ENCODE assay signal across 20 mouse cellular contexts in the genomic region with DNA sequence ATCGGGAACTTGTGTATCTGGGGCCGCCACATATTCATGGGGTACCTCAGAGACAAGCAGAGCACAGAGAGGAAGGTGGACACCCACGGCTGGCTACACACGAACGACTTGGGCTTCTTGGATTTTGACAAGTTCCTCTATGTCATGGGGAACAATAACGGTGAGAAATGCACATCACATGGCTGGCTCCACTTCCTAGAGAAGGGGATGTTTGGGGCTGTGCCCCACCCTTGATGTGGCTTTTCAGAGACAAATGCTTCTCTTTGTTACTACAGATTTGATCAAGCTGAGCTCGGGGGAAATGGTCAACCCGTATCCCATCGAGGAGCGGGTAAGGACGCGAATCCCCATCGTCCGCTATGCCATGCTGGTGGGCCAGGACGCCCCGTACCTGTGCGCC. TPM values are rescaled to one million over a fixed set of nuclear protein-coding genes. Genes with fewer than 3 reads are reported as not detected.
A peak's percentile ranks its signal among the peaks of the same experiment; 100 is the strongest.
DNase-seq lines count a peak whose midpoint lies in the region; ATAC-seq lines count a peak whose summit lies in the region.
"Had no signal": no experiment of that assay in that cellular context is flagged by ENCODE, and none has a peak within 500 bp of the region (broad histone marks: within the 10 kb centered on the region; RNA-seq: fewer than 3 reads in every experiment).

No protein-coding gene starts in this region.

- no peak overlapping the region for H3K27ac ChIP-seq in forebrain, embryonic 15.5 days (replicated peaks)
- H3K27ac ChIP-seq in forebrain, embryonic 12.5 days: no peak overlapping the region
- H3K27ac ChIP-seq: forebrain, embryonic 13.5 days; hindbrain, embryonic 10.5 days; limb, embryonic 15.5 days; midbrain, embryonic 12.5 days; stomach, postnatal 0 days had no signal

- H3K27me3 ChIP-seq in forebrain, embryonic 15.5 days: no peaks in the 10 kb centered on the region
- no peaks in the 10 kb centered on the region for H3K27me3 ChIP-seq in forebrain, embryonic 12.5 days
- H3K27me3 ChIP-seq: forebrain, embryonic 13.5 days; heart, embryonic 12.5 days; limb, embryonic 15.5 days; midbrain, embryonic 12.5 days had no signal

- H3K9me3 ChIP-seq in forebrain, embryonic 15.5 days: no peaks in the 10 kb centered on the region; the same call in 1 of the 2 replicates
- no peaks in the 10 kb centered on the region for H3K9me3 ChIP-seq in forebrain, embryonic 12.5 days
- H3K9me3 ChIP-seq: limb, embryonic 15.5 days had no signal

- peaks cover 5% of the 10 kb centered on the region for H3K36me3 ChIP-seq in forebrain, embryonic 15.5 days
- peaks cover 12% of the 10 kb centered on the region for H3K36me3 ChIP-seq in forebrain, embryonic 12.5 days (replicated peaks)

- no peak overlapping the region for H3K4me3 ChIP-seq in forebrain, embryonic 15.5 days
- H3K4me3 ChIP-seq in forebrain, embryonic 12.5 days (replicated peaks): no peak overlapping the region
- H3K4me3 ChIP-seq: forebrain, embryonic 13.5 days; heart, embryonic 12.5 days; hindbrain, embryonic 10.5 days; limb, embryonic 15.5 days; midbrain, embryonic 12.5 days had no signal

- 93% methylated on average over 17 of the region's 17 CpGs for WGBS in forebrain, embryonic 15.5 days
- 93% methylated on average over 17 of the region's 17 CpGs for WGBS in forebrain, embryonic 12.5 days

- peak; percentile 24 for DNase-seq in thymus, postnatal 0 days (ENCODE audit: low spot score)
- DNase-seq in thymus, postnatal 4 days: no peak
- DNase-seq in naive thymus-derived CD4-positive, alpha-beta T cell, adult 2 months (ENCODE audit: low read depth): peak; percentile 72
- DNase-seq in gastrocnemius, adult 8-10 months (ENCODE audit: low spot score in 2 of 2): no peak
- DNase-seq in adrenal gland, postnatal 14 days: no peak
- DNase-seq: kidney, adult 9 months had no signal

- H3K4me1 ChIP-seq in forebrain, embryonic 15.5 days: no peaks in the 10 kb centered on the region
- no peaks in the 10 kb centered on the region for H3K4me1 ChIP-seq in forebrain, embryonic 12.5 days
- H3K4me1 ChIP-seq: forebrain, embryonic 13.5 days; limb, embryonic 15.5 days; midbrain, embryonic 12.5 days had no signal

- 0 out of 2 replicates have a peak, but pooled peaks have one; percentile 42 for ATAC-seq in forebrain, embryonic 15.5 days (replicated peaks)
- ATAC-seq in forebrain, embryonic 12.5 days (ENCODE audit: low FRiP score): no peak
- peak; percentile 46 for ATAC-seq in activated CD4-positive, CD25-positive, alpha-beta regulatory T cell, adult 4 months
- ATAC-seq: forebrain, embryonic 13.5 days had no signal

- no peak overlapping the region for H3K9ac ChIP-seq in forebrain, embryonic 15.5 days (replicated peaks)
- no peak overlapping the region for H3K9ac ChIP-seq in forebrain, embryonic 12.5 days
- H3K9ac ChIP-seq: forebrain, embryonic 13.5 days; heart, embryonic 12.5 days; limb, embryonic 15.5 days; midbrain, embryonic 12.5 days had no signal

- no peak overlapping the region for H3K4me2 ChIP-seq in forebrain, embryonic 15.5 days (replicated peaks)
- no peak overlapping the region for H3K4me2 ChIP-seq in forebrain, embryonic 12.5 days
- H3K4me2 ChIP-seq: forebrain, embryonic 13.5 days; heart, embryonic 12.5 days; limb, embryonic 15.5 days; midbrain, embryonic 12.5 days had no signal

RNA-seq across cellular contexts. Expression of a gene that starts 9.5 kb away (rescaled TPM):
- 0.43 and 0.50 TPM in 2 replicates for polyA plus RNA-seq in forebrain, embryonic 15.5 days (2015; fragmentation: Nextera tagmentation; extraction: Ambion mirVana)
- polyA plus RNA-seq in forebrain, embryonic 12.5 days (2016; fragmentation: Nextera tagmentation; extraction: Ambion mirVana): 0.50 and 0.59 TPM in 2 replicates
- polyA plus RNA-seq in thymus, postnatal 0 days (2015; fragmentation: Nextera tagmentation; extraction: Ambion mirVana): 0.21 and 0.26 TPM in 2 replicates
- under 1 TPM; 0.28 to 0.37 TPM for polyA plus RNA-seq in activated CD4-positive, CD25-positive, alpha-beta regulatory T cell, adult 4 months (2017; shearing (Covaris generic))
- total RNA-seq in gastrocnemius, adult 8-10 months (2022): not detected
- total RNA-seq in adrenal gland, postnatal 14 days (2021): 7.2 and 7.3 TPM in 2 replicates
- total RNA-seq: left cerebral cortex, postnatal 25 days had no signal
- polyA plus RNA-seq: small intestine, adult 2 months had no signal

RNA-seq across cellular contexts. Expression of a gene that starts 10.6 kb away (rescaled TPM):
- not detected in 2 replicates for polyA plus RNA-seq in forebrain, embryonic 15.5 days (2015; fragmentation: Nextera tagmentation; extraction: Ambion mirVana)
- polyA plus RNA-seq in forebrain, embryonic 12.5 days (2016; fragmentation: Nextera tagmentation; extraction: Ambion mirVana): not detected in 2 replicates
- not detected in 2 replicates for polyA plus RNA-seq in thymus, postnatal 0 days (2015; fragmentation: Nextera tagmentation; extraction: Ambion mirVana)
- under 1 TPM in 1 of 2 experiments, not detected in 1; 0.21 TPM for polyA plus RNA-seq in activated CD4-positive, CD25-positive, alpha-beta regulatory T cell, adult 4 months (2017; shearing (Covaris generic))
- total RNA-seq in gastrocnemius, adult 8-10 months (2022): not detected
- 0.44 and 0.64 TPM in 2 replicates for total RNA-seq in adrenal gland, postnatal 14 days (2021)
- total RNA-seq: layer of hippocampus, postnatal 14 days; left cerebral cortex, postnatal 25 days had no signal
- polyA plus RNA-seq: forebrain, embryonic 13.5 days; heart, embryonic 12.5 days; hindbrain, embryonic 10.5 days; limb, embryonic 15.5 days; liver, embryonic 16.5 days; midbrain, embryonic 12.5 days; small intestine, adult 2 months; urinary bladder, adult 2 months had no signal

RNA-seq across cellular contexts. Expression of a gene that starts 50.4 kb away (rescaled TPM):
- 88.4 and 91.1 TPM in 2 replicates for polyA plus RNA-seq in forebrain, embryonic 15.5 days (2015; fragmentation: Nextera tagmentation; extraction: Ambion mirVana)
- 87.6 and 97.8 TPM in 2 replicates for polyA plus RNA-seq in forebrain, embryonic 12.5 days (2016; fragmentation: Nextera tagmentation; extraction: Ambion mirVana)
- 24.2 and 26.6 TPM in 2 replicates for polyA plus RNA-seq in thymus, postnatal 0 days (2015; fragmentation: Nextera tagmentation; extraction: Ambion mirVana)
- polyA plus RNA-seq in activated CD4-positive, CD25-positive, alpha-beta regulatory T cell, adult 4 months (2017; shearing (Covaris generic)): 1 to 10 TPM; 4.6 to 6.4 TPM
- total RNA-seq in gastrocnemius, adult 8-10 months (2022): 10 to 100 TPM; 19.5 to 24.2 (median 21.8) TPM
- total RNA-seq in adrenal gland, postnatal 14 days (2021): 29.0 and 33.6 TPM in 2 replicates

RNA-seq across cellular contexts. Expression of a gene that starts 54.0 kb away (rescaled TPM):
- polyA plus RNA-seq in forebrain, embryonic 15.5 days (2015; fragmentation: Nextera tagmentation; extraction: Ambion mirVana): 4.4 and 4.5 TPM in 2 replicates
- polyA plus RNA-seq in forebrain, embryonic 12.5 days (2016; fragmentation: Nextera tagmentation; extraction: Ambion mirVana): 7.2 and 7.8 TPM in 2 replicates
- polyA plus RNA-seq in thymus, postnatal 0 days (2015; fragmentation: Nextera tagmentation; extraction: Ambion mirVana): 3.0 and 3.2 TPM in 2 replicates
- polyA plus RNA-seq in activated CD4-positive, CD25-positive, alpha-beta regulatory T cell, adult 4 months (2017; shearing (Covaris generic)): 1 to 10 TPM; 1.4 to 1.9 TPM
- total RNA-seq in gastrocnemius, adult 8-10 months (2022): 1 to 10 TPM; 1.8 to 3.6 (median 2.5) TPM
- 5.9 and 6.0 TPM in 2 replicates for total RNA-seq in adrenal gland, postnatal 14 days (2021)

Comparison
In these comparisons a context has a peak if more than half of its experiments do, and no peak if none do; other contexts are left out.
1. DNase-seq: peak in thymus, postnatal 0 days (single experiment) and naive thymus-derived CD4-positive, alpha-beta T cell, adult 2 months (single experiment); none in thymus, postnatal 4 days (single experiment), gastrocnemius, adult 8-10 months (0 of 2) and adrenal gland, postnatal 14 days (single experiment).